Mouse (Mus musculus) layer of hippocampus, adult 9-10 months (tissue): ENCODE results near the gene Slc6a1.
A peak's percentile ranks its signal among the peaks of the same experiment; 100 is the strongest.
"Not testable (repeated sequence)": the region's sequence is repeated elsewhere in the genome, so short reads cannot be mapped to it uniquely, and the experiment has no call there.

Experiments
- DNase-seq: peaks from one replicate; pipeline ENCODE4 v3.0.0; 2022; ENCODE audit warnings: low spot score

Gene Slc6a1

GRCm38 (mm10) chr6:114290184-114290583 lies 7.7 kb downstream of the Slc6a1 start:
- DNase-seq, result peak; percentile 67

- DNase-seq, result no peak
These were observed 8.5 kb downstream of the Slc6a1 start for GRCm38 (mm10) chr6:114290929-114291328.

GRCm38 (mm10) chr6:114291396-114291795 lies 9.0 kb downstream of the Slc6a1 start:
- no peak for DNase-seq

- no peak for DNase-seq
These were observed 11.1 kb downstream of the Slc6a1 start for GRCm38 (mm10) chr6:114293511-114293910.

- DNase-seq, result no peak
These were observed 12.7 kb downstream of the Slc6a1 start for GRCm38 (mm10) chr6:114295086-114295485.

GRCm38 (mm10) chr6:114297260-114298002 lies 15.0 kb downstream of the Slc6a1 start:
- DNase-seq, result no peak

- no peak for DNase-seq
These were observed 17.3 kb downstream of the Slc6a1 start for GRCm38 (mm10) chr6:114299699-114300098.

GRCm38 (mm10) chr6:114300737-114301136 lies 18.3 kb downstream of the Slc6a1 start:
- no peak for DNase-seq

GRCm38 (mm10) chr6:114304668-114305067 lies 22.2 kb downstream of the Slc6a1 start:
- no peak for DNase-seq

- DNase-seq, result no peak
These were observed 38.1 kb downstream of the Slc6a1 start for GRCm38 (mm10) chr6:114320511-114320910.

GRCm38 (mm10) chr6:114321146-114321545 lies 38.7 kb downstream of the Slc6a1 start:
- no peak for DNase-seq

- DNase-seq, result no peak
These were observed 40.5 kb downstream of the Slc6a1 start for GRCm38 (mm10) chr6:114322914-114323313.

GRCm38 (mm10) chr6:114324808-114325207 lies 42.4 kb downstream of the Slc6a1 start:
- DNase-seq, result no peak

- DNase-seq, result no peak
These were observed 47.4 kb downstream of the Slc6a1 start for GRCm38 (mm10) chr6:114329597-114330470.

- no peak for DNase-seq
These were observed 49.5 kb downstream of the Slc6a1 start for GRCm38 (mm10) chr6:114331926-114332325.

GRCm38 (mm10) chr6:114336128-114336943 lies 53.9 kb downstream of the Slc6a1 start:
- no peak for DNase-seq

GRCm38 (mm10) chr6:114336944-114337215 lies 54.4 kb downstream of the Slc6a1 start:
- DNase-seq, result no peak

GRCm38 (mm10) chr6:114341381-114341780 lies 58.9 kb downstream of the Slc6a1 start:
- DNase-seq, result not testable (repeated sequence)

- peak; percentile 50 for DNase-seq
These were observed 61.3 kb downstream of the Slc6a1 start for GRCm38 (mm10) chr6:114343740-114344139.

GRCm38 (mm10) chr6:114345156-114345555 lies 62.7 kb downstream of the Slc6a1 start:
- no peak for DNase-seq

- no peak for DNase-seq
These were observed 65.7 kb downstream of the Slc6a1 start for GRCm38 (mm10) chr6:114347831-114348754.
